Mouse (Mus musculus): Measurements from ENCODE around the gene Ube2k. TPM values are rescaled to one million over a fixed set of nuclear protein-coding genes. Genes with fewer than 3 reads are reported as not detected.

Ube2k gene
- total and polyA plus RNA-seq, 3 experiments, result 51.4 to 293 (median 56.7) TPM

DNA sequence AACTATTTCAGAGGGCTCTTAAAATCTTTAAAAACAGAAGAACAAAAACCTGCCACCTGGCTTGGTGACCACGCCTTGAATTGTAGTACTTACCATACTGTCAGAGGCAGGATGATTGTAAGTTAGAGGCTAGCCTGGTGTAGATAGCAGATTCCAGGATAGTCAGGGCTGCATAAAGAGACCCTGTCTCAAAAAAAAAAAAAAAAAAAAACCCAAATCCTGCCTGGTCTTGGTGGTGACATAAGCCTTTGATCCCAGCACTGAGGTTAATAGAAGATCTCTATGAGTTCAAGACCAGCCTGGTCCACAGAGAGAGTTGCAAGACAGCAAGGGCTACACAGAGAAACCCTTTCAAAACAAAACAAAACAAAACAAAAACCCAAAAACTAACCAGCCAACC lies 6.5 kb downstream of the Ube2k start:
- dilution Hi-C loops (cut with MboI; ENCODE audit: extremely low pct_ligation_motif_present, extremely low pct_unique_long_range_greater_than_20kb, low sequenced_read_pairs), result no loop called here
- in situ Hi-C loops (cut with MboI; ENCODE audit: low pct_ligation_motif_present, low pct_unique_long_range_greater_than_20kb, low sequenced_read_pairs), result no loop called here
- no peak for DNase-seq (ENCODE audit: extremely low read depth)
- Histone ChIP-seq H3K4me3 (replicated peaks in 1 of 3; ENCODE audit: low read depth in 2 of 3, low read length in 2 of 3, poor library complexity in 1 of 3) (no peak overlapping the region), H3K4me1 (ENCODE audit: control insufficient read depth in 1 of 2, insufficient read depth in 2 of 2) (peaks cover 2 to 18% of the 10 kb centered on the region in 2 experiments; a peak in 3 of 4 replicates), H3K4me2 (ENCODE audit: insufficient read depth, low read depth, poor library complexity, severe bottlenecking) (no peak overlapping the region), H3K79me2 (replicated peaks; ENCODE audit: control insufficient read depth, extremely low read depth, insufficient read depth, poor library complexity, severe bottlenecking) (peaks cover 78% of the 10 kb centered on the region), H3K36me3 (replicated peaks in 1 of 2; ENCODE audit: control insufficient read depth in 1 of 2, insufficient read depth in 1 of 2, low read length in 1 of 2) (peaks cover 3 to 39% of the 10 kb centered on the region in 2 experiments), H3K27ac (ENCODE audit: insufficient read depth, low read depth) (no peak overlapping the region), H3K27me3 (replicated peaks) (no peaks in the 10 kb centered on the region), H3K9ac (ENCODE audit: insufficient read depth, low read depth) (no peak overlapping the region), H3K9me3 (replicated peaks; ENCODE audit: low read length) (no peaks in the 10 kb centered on the region)
- TF ChIP-seq ZNF384 (IDR thresholded peaks at IDR 0.05; ENCODE audit: low read depth, low read length) (no peak), UBTF (IDR thresholded peaks at IDR 0.05; ENCODE audit: low read depth, low read length) (no peak), KAT2A (IDR thresholded peaks at IDR 0.05; ENCODE audit: insufficient replicate concordance, low read length) (no peak), MAFK (IDR thresholded peaks at IDR 0.05; ENCODE audit: insufficient replicate concordance, low read length) (no peak), GABPA (IDR thresholded peaks at IDR 0.05; ENCODE audit: insufficient replicate concordance, low read depth, low read length) (no peak), MAX (IDR thresholded peaks at IDR 0.05; ENCODE audit: low read length) (no peak), USF2 (conservative IDR thresholded peaks at IDR 0.05; ENCODE audit: low read depth, low read length) (no peak), BHLHE40 (IDR thresholded peaks at IDR 0.05; ENCODE audit: low read depth, low read length) (no peak), ETS1 (conservative IDR thresholded peaks at IDR 0.05; ENCODE audit: low read depth, low read length) (no peak), NRF1 (IDR thresholded peaks at IDR 0.05; ENCODE audit: low read depth, low read length) (no peak), RAD21 (IDR thresholded peaks at IDR 0.05; ENCODE audit: low read depth, low read length) (no peak), CTCF (conservative IDR thresholded peaks at IDR 0.05 in 1 of 2, IDR thresholded peaks at IDR 0.05 in 1 of 2; ENCODE audit: low read depth in 2 of 2, low read length in 2 of 2) (no peak), PAX5 (IDR thresholded peaks at IDR 0.05; ENCODE audit: low read length) (no peak), TBP (conservative IDR thresholded peaks at IDR 0.05; ENCODE audit: low read depth, low read length) (no peak), SMC3 (IDR thresholded peaks at IDR 0.05; ENCODE audit: low read depth, low read length) (no peak)

DNA sequence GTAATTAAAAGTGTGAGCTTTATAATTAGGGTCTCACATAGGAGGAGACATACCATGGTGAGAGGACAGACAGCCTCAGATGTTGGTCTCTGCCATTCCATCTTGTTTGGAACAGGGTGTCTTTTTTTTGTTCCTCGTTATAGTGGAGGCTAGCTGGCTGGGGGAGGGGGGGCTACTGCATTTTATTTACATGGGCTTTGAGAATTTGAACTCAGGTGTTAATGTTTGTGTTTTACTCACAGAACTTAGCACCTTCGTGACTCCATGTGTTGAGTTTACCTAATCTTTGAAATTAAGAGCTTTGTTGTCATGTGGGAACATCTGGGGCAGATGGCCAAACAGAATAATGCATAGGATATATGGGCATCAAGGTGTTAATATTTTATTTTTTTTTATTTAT lies 7.6 kb downstream of the Ube2k start:
- in situ Hi-C loops (cut with MboI; ENCODE audit: low pct_ligation_motif_present, low pct_unique_long_range_greater_than_20kb, low sequenced_read_pairs) (no loop called here), dilution Hi-C loops (cut with MboI; ENCODE audit: extremely low pct_ligation_motif_present, extremely low pct_unique_long_range_greater_than_20kb, low sequenced_read_pairs) (no loop called here)
- Histone ChIP-seq H3K4me3 (replicated peaks in 1 of 3; ENCODE audit: low read depth in 2 of 3, low read length in 2 of 3, poor library complexity in 1 of 3) (no peak overlapping the region), H3K9ac (ENCODE audit: insufficient read depth, low read depth) (no peak overlapping the region), H3K36me3 (replicated peaks in 1 of 2; ENCODE audit: control insufficient read depth in 1 of 2, insufficient read depth in 1 of 2, low read length in 1 of 2) (peaks cover 3 to 48% of the 10 kb centered on the region in 2 experiments), H3K79me2 (replicated peaks; ENCODE audit: control insufficient read depth, extremely low read depth, insufficient read depth, poor library complexity, severe bottlenecking) (peaks cover 77% of the 10 kb centered on the region), H3K4me2 (ENCODE audit: insufficient read depth, low read depth, poor library complexity, severe bottlenecking) (no peak overlapping the region), H3K9me3 (replicated peaks; ENCODE audit: low read length) (no peaks in the 10 kb centered on the region), H3K4me1 (ENCODE audit: control insufficient read depth in 1 of 2, insufficient read depth in 2 of 2) (peaks cover 2 to 13% of the 10 kb centered on the region in 2 experiments; a peak in 3 of 4 replicates), H3K27me3 (replicated peaks) (no peaks in the 10 kb centered on the region), H3K27ac (ENCODE audit: insufficient read depth, low read depth) (no peak overlapping the region)
- no peak for DNase-seq (ENCODE audit: extremely low read depth)
- TF ChIP-seq GABPA (IDR thresholded peaks at IDR 0.05; ENCODE audit: insufficient replicate concordance, low read depth, low read length) (no peak), MAX (IDR thresholded peaks at IDR 0.05; ENCODE audit: low read length) (no peak), USF2 (conservative IDR thresholded peaks at IDR 0.05; ENCODE audit: low read depth, low read length) (no peak), POLR2A (IDR thresholded peaks at IDR 0.05; ENCODE audit: low read depth, low read length) (no peak), ZC3H11A (IDR thresholded peaks at IDR 0.05; ENCODE audit: low read depth, low read length) (no peak), NELFE (IDR thresholded peaks at IDR 0.05; ENCODE audit: low read depth, low read length) (no peak), MEF2A (IDR thresholded peaks at IDR 0.05; ENCODE audit: borderline replicate concordance, low read depth, low read length) (no peak), KAT2A (IDR thresholded peaks at IDR 0.05; ENCODE audit: insufficient replicate concordance, low read length) (no peak), BHLHE40 (IDR thresholded peaks at IDR 0.05; ENCODE audit: low read depth, low read length) (no peak), MAFK (IDR thresholded peaks at IDR 0.05; ENCODE audit: insufficient replicate concordance, low read length) (no peak), ZNF384 (IDR thresholded peaks at IDR 0.05; ENCODE audit: low read depth, low read length) (no peak), CHD2 (IDR thresholded peaks at IDR 0.05; ENCODE audit: low read length) (no peak), IRF4 (IDR thresholded peaks at IDR 0.05; ENCODE audit: low read depth, low read length) (no peak), RAD21 (IDR thresholded peaks at IDR 0.05; ENCODE audit: low read depth, low read length) (no peak), UBTF (IDR thresholded peaks at IDR 0.05; ENCODE audit: low read depth, low read length) (no peak)
